Mouse (Mus musculus) thymus, adult 2 months (tissue): Measurements from ENCODE around the gene Nradd. TPM values are rescaled to one million over a fixed set of nuclear protein-coding genes. Genes with fewer than 3 reads are reported as not detected.

ENCODE experiments used
- DNase-seq: peaks from one replicate; pipeline ENCODE4 v3.0.0; 2021
- H3K27ac ChIP-seq: fragments of 200-500 bp; 2 replicates; pipeline ENCODE4 v1.5.1; 2012; ENCODE audit warnings: low read length, control low read depth; ENCODE audit not compliant: control insufficient read depth, insufficient read depth
- H3K27me3 ChIP-seq: fragments of 200-500 bp; 2 replicates; pipeline ENCODE4 v1.6.1; 2012; ENCODE audit warnings: mild to moderate bottlenecking, low read length, moderate library complexity, mixed read lengths; ENCODE audit not compliant: control insufficient read depth, insufficient read depth
- H3K36me3 ChIP-seq: fragments of 200-500 bp; 2 replicates; pipeline ENCODE4 v1.6.1; 2012; ENCODE audit warnings: mild to moderate bottlenecking, low read length, moderate library complexity; ENCODE audit not compliant: control insufficient read depth, insufficient read depth
- H3K4me1 ChIP-seq: fragments of 200-500 bp; replicated peaks from 2 replicates; pipeline ENCODE4 v1.6.1; 2012; ENCODE audit warnings: low read length; ENCODE audit not compliant: control insufficient read depth, insufficient read depth
- H3K4me3 ChIP-seq: fragments of 200-500 bp; 2 replicates; pipeline ENCODE4 v1.5.1; 2012; ENCODE audit warnings: mild to moderate bottlenecking, low read length, control low read depth, moderate library complexity; ENCODE audit not compliant: control insufficient read depth, insufficient read depth
- CTCF ChIP-seq: fragments of 200-500 bp; IDR thresholded peaks from 2 replicates; pipeline ENCODE4 v1.5.1; 2012; ENCODE audit warnings: mild to moderate bottlenecking, control low read depth, low read length, moderate library complexity, borderline replicate concordance; ENCODE audit not compliant: control insufficient read depth, poor library complexity, insufficient read depth; ENCODE audit errors: extremely low read depth
- POLR2A ChIP-seq: fragments of 200-500 bp; IDR thresholded peaks from 2 replicates; pipeline ENCODE4 v1.6.1; 2012; ENCODE audit warnings: mild to moderate bottlenecking, low read length, control low read depth, moderate library complexity; ENCODE audit not compliant: control insufficient read depth, poor library complexity, insufficient read depth; ENCODE audit errors: extremely low read depth
- WGBS: fragments of 180-500 bp; shearing (Covaris S2); methylation state at CpG from one replicate; pipeline ENCODE4 v1.1.7; 2018; 5-methylcytosine and 5-hydroxymethylcytosine counted together
- polyA plus RNA-seq: library from polyadenylated mRNA; depleted of rRNA; stranded (reverse); fragments of >200 nt; gene quantifications from 2 replicates; pipeline ENCODE4 v1.2.3, GENCODE M21; 2012

The Nradd gene
- polyA plus RNA-seq, 1 experiment: 13.2 TPM

DNA sequence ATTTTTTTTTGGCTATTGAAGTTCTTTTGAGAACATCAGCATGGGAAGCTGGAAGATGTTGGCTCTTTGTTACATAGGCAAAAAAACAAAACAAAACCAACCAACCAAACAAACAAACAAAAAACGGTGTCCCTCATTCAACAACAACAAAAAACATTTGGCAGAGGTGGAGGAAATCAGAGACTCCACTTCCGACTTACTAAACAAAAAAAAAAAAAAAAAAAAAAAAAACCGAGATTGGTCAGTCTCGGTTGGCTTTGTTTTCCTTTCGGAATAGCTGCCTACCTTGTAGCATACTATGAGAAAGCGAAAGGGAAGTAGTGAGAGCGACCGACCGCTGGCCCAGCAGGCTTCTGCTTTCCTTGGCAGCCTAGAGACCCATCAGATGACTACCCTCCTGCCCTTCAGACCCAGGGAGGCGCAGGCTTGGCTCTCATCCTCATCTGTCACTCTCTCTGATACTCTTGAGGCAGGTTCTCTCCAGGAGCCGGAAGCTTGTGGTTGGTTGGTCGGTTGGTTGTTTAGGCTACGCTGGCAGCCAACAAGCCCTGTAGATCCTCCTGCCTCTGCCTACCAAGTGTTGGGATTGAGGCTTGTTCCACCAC is 33.3 kb upstream of the Nradd start:
- peak; percentile 44 for DNase-seq
- H3K27me3 ChIP-seq: no peaks in the 10 kb centered on the region
- peak overlapping the region; percentile 27 for H3K4me3 ChIP-seq
- TF ChIP-seq POLR2A (no peak), CTCF (no peak)
- H3K27ac ChIP-seq: peak overlapping the region; percentile 62; the same call in 1 of the 2 replicates
- H3K4me1 ChIP-seq: peaks cover 33% of the 10 kb centered on the region
- no peaks in the 10 kb centered on the region for H3K36me3 ChIP-seq
- WGBS: 11% methylated on average over 13 of the region's 13 CpGs

- under 1% methylated on average over 52 of the region's 52 CpGs for WGBS
- H3K36me3 ChIP-seq: no peaks in the 10 kb centered on the region
- peak within 1 kb of the TSS; percentile 77 for H3K27ac ChIP-seq
- DNase-seq: peak; percentile 93
- H3K27me3 ChIP-seq: no peaks in the 10 kb centered on the region
- peak; percentile 75; the same call in 1 of the 2 replicates for TF ChIP-seq POLR2A
- peak; percentile 73; the same call in 1 of the 2 replicates for TF ChIP-seq CTCF
- peaks cover 41% of the 10 kb centered on the region for H3K4me1 ChIP-seq
- H3K4me3 ChIP-seq: peak within 1 kb of the TSS; percentile 91
Measured at GRCm38 (mm10) chr9:110656249-110657221, 32.3 kb upstream of the Nradd start, which contains the start of gene Ccdc12. Ccdc12 (plus strand) TSS chr9:110656503.

DNA sequence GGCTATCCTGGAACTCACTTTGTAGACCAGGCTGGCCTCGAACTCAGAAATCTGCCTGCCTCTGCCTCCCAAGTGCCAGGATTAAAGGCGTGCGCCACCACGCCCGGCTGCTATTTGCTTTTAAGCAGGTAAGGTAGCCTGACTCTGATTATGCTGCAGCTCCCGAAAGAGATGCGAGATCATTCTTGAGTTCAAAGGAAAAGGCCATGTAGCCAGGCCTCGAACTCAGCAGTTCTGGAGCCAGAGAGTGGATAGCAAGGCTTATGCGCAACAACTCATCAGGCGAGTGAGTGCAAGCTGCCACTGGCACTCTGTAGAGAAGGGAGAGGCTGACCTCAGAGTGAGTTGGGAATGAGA is 31.4 kb upstream of the Nradd start:
- Histone ChIP-seq H3K4me3 (no peak overlapping the region), H3K4me1 (peaks cover 49% of the 10 kb centered on the region), H3K36me3 (no peaks in the 10 kb centered on the region), H3K27ac (peak overlapping the region; percentile 47), H3K27me3 (no peaks in the 10 kb centered on the region)
- no peak for TF ChIP-seq CTCF
- no peak for TF ChIP-seq POLR2A
- no peak for DNase-seq
- 92% methylated on average over 10 of the region's 10 CpGs for WGBS

DNA sequence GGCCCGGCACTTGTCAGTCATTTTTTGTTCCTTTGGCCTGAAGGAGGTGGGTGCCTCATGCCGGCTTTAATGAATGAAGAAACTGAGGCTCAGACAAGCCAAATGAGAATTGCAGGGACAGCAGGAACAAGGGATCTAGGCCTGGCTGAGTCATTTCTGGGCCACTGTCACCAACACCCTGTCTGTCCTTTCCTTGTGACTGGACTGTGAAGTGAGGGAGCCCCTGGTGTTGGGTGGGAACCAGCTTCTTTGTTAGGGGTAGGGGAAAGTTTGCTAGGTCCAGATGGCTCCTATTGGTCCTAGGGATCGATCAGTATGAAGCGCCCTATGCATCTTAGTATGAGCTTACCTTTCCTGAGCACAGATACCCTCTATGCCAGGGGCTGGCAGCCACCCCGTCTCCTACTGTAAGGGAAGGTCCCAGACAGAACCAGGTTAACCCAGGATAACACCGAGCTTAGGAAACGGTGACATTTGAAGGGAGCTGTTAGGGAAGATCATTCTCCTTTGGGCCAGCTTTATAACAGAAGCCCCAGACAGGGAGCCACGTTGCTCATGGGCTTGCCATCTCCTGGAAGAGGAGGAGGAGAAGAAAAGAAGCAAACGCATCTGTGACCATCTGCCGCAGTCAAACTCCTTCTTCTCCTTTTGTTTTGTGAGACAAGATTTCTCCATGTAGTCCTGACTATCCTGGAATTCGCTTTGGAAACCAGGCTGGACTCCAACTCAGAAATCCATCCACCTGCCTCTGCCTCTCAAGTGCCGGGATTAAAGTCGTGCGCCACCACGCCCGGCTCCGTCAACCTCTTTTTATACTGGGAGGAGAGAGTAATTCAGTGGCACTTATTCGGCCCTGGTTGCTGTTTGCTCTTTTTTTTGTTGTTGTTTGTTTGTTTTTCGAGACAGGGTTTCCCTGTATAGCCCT is 30.7 kb upstream of the Nradd start:
- peaks cover 49% of the 10 kb centered on the region for H3K4me1 ChIP-seq
- TF ChIP-seq POLR2A (no peak), CTCF (no peak)
- H3K36me3 ChIP-seq: no peaks in the 10 kb centered on the region
- DNase-seq: no peak
- no peak overlapping the region for H3K27ac ChIP-seq
- H3K27me3 ChIP-seq: no peaks in the 10 kb centered on the region
- H3K4me3 ChIP-seq: no peak overlapping the region
- 90% methylated on average over 19 of the region's 19 CpGs for WGBS

DNA sequence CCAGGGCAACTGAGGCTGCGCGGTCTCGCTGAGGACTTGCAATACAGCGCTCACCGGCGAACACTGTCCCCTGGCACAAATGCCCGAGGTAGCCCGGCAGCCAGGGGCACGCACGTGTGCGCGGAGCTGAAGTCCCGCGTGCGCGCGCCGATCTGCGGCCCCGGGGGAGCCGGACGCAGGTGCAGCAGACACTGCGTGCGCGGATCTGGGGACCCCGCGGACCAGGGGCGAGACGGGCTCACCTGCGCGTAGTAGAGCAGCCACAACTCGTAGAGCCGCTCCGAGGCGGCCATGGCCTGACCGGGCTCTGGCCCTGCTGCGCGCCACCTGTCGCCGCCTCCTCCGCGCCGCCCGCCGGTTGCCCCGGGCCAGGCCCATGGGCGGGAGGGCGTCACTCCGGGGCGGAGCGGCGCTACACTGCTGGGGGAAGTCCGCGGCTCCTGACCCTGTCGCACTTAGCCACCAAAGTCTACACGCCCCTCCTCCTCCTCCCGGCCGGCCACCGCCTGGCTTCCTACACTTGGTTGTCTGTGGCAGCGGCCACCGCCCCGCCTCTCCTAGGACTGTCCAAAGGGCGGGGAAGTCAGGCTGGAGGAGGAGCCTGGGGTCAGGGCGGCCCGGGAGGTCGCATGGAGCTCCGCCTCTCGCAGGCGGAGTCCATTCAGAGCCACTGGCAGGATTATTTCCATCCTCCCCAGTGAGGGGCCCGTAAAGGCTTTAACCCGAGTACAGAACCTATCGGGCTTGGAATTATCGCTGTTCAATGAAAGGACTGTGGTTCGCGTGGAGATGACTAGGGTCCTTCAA is 29.6 kb upstream of the Nradd start, which contains the start of gene Nbeal2:
Gene Nbeal2, minus strand, starts transcription at position 507 of the 807 bp plus-strand sequence.
- Histone ChIP-seq H3K4me3 (peak within 1 kb of the TSS; percentile 78), H3K27ac (no peak within 1 kb of the TSS), H3K36me3 (no peaks in the 10 kb centered on the region), H3K4me1 (peaks cover 45% of the 10 kb centered on the region), H3K27me3 (no peaks in the 10 kb centered on the region)
- DNase-seq: peak; percentile 84
- TF ChIP-seq CTCF (peak; percentile 34; the same call in 1 of the 2 replicates), POLR2A (no peak; the same call in 1 of the 2 replicates)
- under 1% methylated on average over 75 of the region's 75 CpGs for WGBS
